Mouse (Mus musculus) intestine, postnatal 0 days (tissue): Measurements from ENCODE around the gene Shisa9. TPM values are rescaled to one million over a fixed set of nuclear protein-coding genes. Genes with fewer than 3 reads are reported as not detected.

ENCODE experiments used
- ATAC-seq: fragments of 200-750 bp; cut with Nextera tagmentation; 2 replicates; pipeline ENCODE4 v1.8.0; 2017; ENCODE audit warnings: mild to moderate bottlenecking, moderate TSS enrichment, moderate library complexity
- H3K27ac ChIP-seq: fragments of 300-500 bp; sonication (generic); 2 replicates; pipeline ENCODE4 v1.5.1; 2014; ENCODE audit warnings: mild to moderate bottlenecking, low read depth, low read length, moderate library complexity
- H3K27me3 ChIP-seq: fragments of 300-500 bp; sonication (generic); replicated peaks from 2 replicates; pipeline ENCODE4 v1.6.1; 2014; ENCODE audit warnings: low read length, mixed read lengths; ENCODE audit not compliant: control insufficient read depth, insufficient read depth
- H3K36me3 ChIP-seq: fragments of 300-500 bp; sonication (generic); 2 replicates; pipeline ENCODE4 v1.6.1; 2014; ENCODE audit warnings: mild to moderate bottlenecking, moderate library complexity; ENCODE audit not compliant: control insufficient read depth, insufficient read depth
- H3K4me1 ChIP-seq: fragments of 300-500 bp; sonication (generic); replicated peaks from 2 replicates; pipeline ENCODE4 v1.6.1; 2014; ENCODE audit warnings: antibody characterized with exemption, low read length, mixed read lengths; ENCODE audit not compliant: control insufficient read depth, insufficient read depth
- H3K4me2 ChIP-seq: fragments of 300-500 bp; sonication (generic); replicated peaks from 2 replicates; pipeline ENCODE4 v1.6.1; 2014; ENCODE audit warnings: low read depth, mild to moderate bottlenecking, moderate library complexity
- H3K4me3 ChIP-seq: fragments of 300-500 bp; sonication (generic); 2 replicates; pipeline ENCODE4 v1.5.1; 2014; ENCODE audit warnings: low read depth, low read length
- H3K9ac ChIP-seq: fragments of 300-500 bp; sonication (generic); 2 replicates; pipeline ENCODE4 v1.6.1; 2014; ENCODE audit warnings: mild to moderate bottlenecking, low read depth, low read length
- H3K9me3 ChIP-seq: fragments of 300-500 bp; sonication (generic); 2 replicates; pipeline ENCODE4 v1.6.1; 2016; ENCODE audit warnings: mixed run types; ENCODE audit not compliant: control insufficient read depth
- CTCF ChIP-seq: sonication (generic); IDR thresholded peaks from 2 replicates; pipeline ENCODE4 v1.5.1; 2016; ENCODE audit warnings: low read depth, mild to moderate bottlenecking, control low read depth, antibody characterized with exemption, moderate library complexity
- WGBS: fragments of 180-500 bp; shearing (Covaris S2); extraction: QIAGEN DNeasy Blood & Tissue Kit; methylation state at CpG from one replicate; pipeline ENCODE4 v1.1.7; 2014; 5-methylcytosine and 5-hydroxymethylcytosine counted together
- polyA plus RNA-seq: library from polyadenylated mRNA; unstranded; fragments of >200 nt; fragmentation: Nextera tagmentation; extraction: Ambion mirVana; gene quantifications from 2 replicates; pipeline ENCODE4 v1.2.1, GENCODE M21; 2015

Gene Shisa9
- polyA plus RNA-seq, 1 experiment from 2014 or later = 0.37 TPM

GRCm38 (mm10) chr16:12209355-12209754, 225.4 kb downstream of the Shisa9 start:
- WGBS = 78% methylated on average over 1 of the region's 1 CpGs
- TF ChIP-seq CTCF = no peak
- ATAC-seq = no peak
- H3K9me3 ChIP-seq = no peaks in the 10 kb centered on the region
- H3K4me3 ChIP-seq = no peak overlapping the region
- no peak overlapping the region for H3K27ac ChIP-seq
- no peaks in the 10 kb centered on the region for H3K36me3 ChIP-seq
- no peak overlapping the region for H3K9ac ChIP-seq
- H3K4me2 ChIP-seq = no peak overlapping the region
- H3K4me1 ChIP-seq = no peaks in the 10 kb centered on the region
- H3K27me3 ChIP-seq = no peaks in the 10 kb centered on the region

GRCm38 (mm10) chr16:12209819-12210218, 225.9 kb downstream of the Shisa9 start:
- ATAC-seq = no peak
- no peak for TF ChIP-seq CTCF
- H3K4me3 ChIP-seq = no peak overlapping the region
- no peak overlapping the region for H3K27ac ChIP-seq
- no peak overlapping the region for H3K9ac ChIP-seq
- no peaks in the 10 kb centered on the region for H3K27me3 ChIP-seq
- no peak overlapping the region for H3K4me2 ChIP-seq
- WGBS = 86% methylated on average over 2 of the region's 2 CpGs
- H3K4me1 ChIP-seq = no peaks in the 10 kb centered on the region
- no peaks in the 10 kb centered on the region for H3K36me3 ChIP-seq
- no peaks in the 10 kb centered on the region for H3K9me3 ChIP-seq

GRCm38 (mm10) chr16:12214018-12214417, 230.1 kb downstream of the Shisa9 start:
- no peak overlapping the region for H3K4me3 ChIP-seq

GRCm38 (mm10) chr16:12217289-12218150, 233.6 kb downstream of the Shisa9 start:
- Histone ChIP-seq H3K27ac (no peak overlapping the region), H3K4me2 (no peak overlapping the region), H3K4me3 (no peak overlapping the region), H3K4me1 (no peaks in the 10 kb centered on the region), H3K27me3 (no peaks in the 10 kb centered on the region), H3K9me3 (no peaks in the 10 kb centered on the region), H3K9ac (no peak overlapping the region), H3K36me3 (no peaks in the 10 kb centered on the region)
- ATAC-seq = no peak
- 71% methylated on average over 13 of the region's 13 CpGs for WGBS
- TF ChIP-seq CTCF = no peak

More at GRCm38 (mm10) chr16:12214018-12214417, 230.1 kb downstream of the Shisa9 start:
- no peak for TF ChIP-seq CTCF
- no peak overlapping the region for H3K9ac ChIP-seq
- no peak overlapping the region for H3K27ac ChIP-seq
- no peak overlapping the region for H3K4me2 ChIP-seq
- 57% methylated on average over 2 of the region's 2 CpGs for WGBS
- H3K36me3 ChIP-seq = no peaks in the 10 kb centered on the region
- no peaks in the 10 kb centered on the region for H3K27me3 ChIP-seq
- no peak for ATAC-seq
- H3K4me1 ChIP-seq = no peaks in the 10 kb centered on the region
- H3K9me3 ChIP-seq = no peaks in the 10 kb centered on the region

GRCm38 (mm10) chr16:12218151-12218532, 234.2 kb downstream of the Shisa9 start:
- H3K27ac ChIP-seq = no peak overlapping the region
- TF ChIP-seq CTCF = no peak
- H3K9ac ChIP-seq = no peak overlapping the region
- H3K4me3 ChIP-seq = no peak overlapping the region
- H3K27me3 ChIP-seq = no peaks in the 10 kb centered on the region
- H3K36me3 ChIP-seq = no peaks in the 10 kb centered on the region
- H3K4me2 ChIP-seq = no peak overlapping the region
- no peaks in the 10 kb centered on the region for H3K9me3 ChIP-seq
- WGBS = 80% methylated on average over 2 of the region's 2 CpGs
- H3K4me1 ChIP-seq = no peaks in the 10 kb centered on the region
- no peak for ATAC-seq

GRCm38 (mm10) chr16:12219821-12220220, 235.9 kb downstream of the Shisa9 start:
- H3K4me2 ChIP-seq = no peak overlapping the region
- H3K27ac ChIP-seq = no peak overlapping the region
- ATAC-seq = no peak
- H3K9me3 ChIP-seq = no peaks in the 10 kb centered on the region
- H3K36me3 ChIP-seq = no peaks in the 10 kb centered on the region
- no peak for TF ChIP-seq CTCF
- no peak overlapping the region for H3K4me3 ChIP-seq
- H3K4me1 ChIP-seq = no peaks in the 10 kb centered on the region
- no peak overlapping the region for H3K9ac ChIP-seq
- WGBS = 48% methylated on average over 3 of the region's 3 CpGs
- H3K27me3 ChIP-seq = no peaks in the 10 kb centered on the region
